Mouse (Mus musculus) gastrocnemius, postnatal 36 days (tissue): Measurements from ENCODE around the gene Klf9. TPM values are rescaled to one million over a fixed set of nuclear protein-coding genes. Genes with fewer than 3 reads are reported as not detected.

Source experiments
- DNase-seq, 2 experiments: peaks; one replicate each; pipeline ENCODE4 v3.0.0; 2022
- intact Hi-C: fragments of 180-260 bp; cut with DNase I; formaldehyde crosslinking; loops from one replicate; pipeline ENCODE4 v1.15.1; 2025
- microRNA-seq, 2 experiments: library from miRNA; unstranded; fragments of <30 nt; microRNA quantifications; one replicate each; pipeline ENCODE4 v1.2.0; 2021
- total RNA-seq, 2 experiments: library from RNA; stranded (reverse); gene quantifications; 2 replicates each; pipeline ENCODE4 v1.2.3; 2021

Gene Klf9
- total RNA-seq, 2 experiments from 2014 or later = 115 to 151 TPM

GRCm38 (mm10) chr19:23202106-23202505 is 61.1 kb downstream of the Klf9 start:
- no peak for DNase-seq
- intact Hi-C loops = no loop called here

- no peak for DNase-seq
- intact Hi-C loops = no loop called here
These were observed 62.6 kb downstream of the Klf9 start for GRCm38 (mm10) chr19:23203505-23204053.

DNA sequence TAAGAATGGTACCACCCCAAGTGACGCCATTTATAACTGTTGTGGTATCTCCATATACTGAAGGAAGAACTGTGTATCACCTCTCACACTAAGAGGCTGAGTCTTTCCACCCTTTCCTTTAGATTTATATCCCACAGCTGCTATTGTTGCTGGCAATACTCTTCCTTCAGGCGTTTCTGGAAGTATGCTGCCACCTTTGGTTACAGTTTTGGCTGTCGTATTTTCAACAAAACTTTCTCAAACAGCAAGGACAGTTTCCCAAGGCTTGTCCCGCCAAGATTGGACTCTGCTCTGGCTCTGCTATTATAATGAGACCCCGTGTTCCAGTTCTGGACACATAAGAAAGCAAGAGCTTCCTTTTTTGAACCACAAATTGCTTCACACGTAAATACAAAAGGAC is 70.3 kb downstream of the Klf9 start:
- DNase-seq = no peak
- intact Hi-C loops = no loop called here

DNA sequence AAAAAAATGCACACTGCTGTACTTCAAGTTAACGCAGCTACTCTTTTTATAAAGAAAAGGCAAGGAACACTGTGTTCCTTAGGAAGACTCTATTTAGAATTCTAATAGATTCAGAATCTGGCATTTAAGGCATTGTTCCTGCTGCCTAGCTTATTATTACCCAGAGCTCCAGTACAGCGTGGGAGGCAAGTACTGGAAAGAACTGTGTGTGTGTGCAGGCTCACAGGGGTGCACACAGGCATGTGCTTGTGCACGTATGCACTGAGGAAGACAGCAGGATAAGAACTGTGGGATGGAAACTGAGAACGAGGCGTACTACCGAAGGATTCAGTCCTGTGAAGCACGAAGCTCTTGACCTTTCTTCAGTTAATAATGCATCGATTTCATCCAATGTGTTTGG is 73.3 kb downstream of the Klf9 start:
- no peak for DNase-seq
- intact Hi-C loops = no loop called here

Small RNA genes within 50 kb of the gene (microRNA-seq; reads per million reads assigned to microRNA genes)
- gene Mir1192 = 0 to 0.72 reads per million in 2 experiments

Other genes starting within 250 kb of the Klf9 start
- 10 to 100 TPM; 13.4 to 14.0 TPM for gene Smc5, start 132.7 kb downstream of the Klf9 start, total RNA-seq